In genomic region chr3:90639511-90640154, GRCm38 (mm10) we compare ENCODE assay signal across 9 mouse cellular contexts. TPM values are rescaled to one million over a fixed set of nuclear protein-coding genes. Genes with fewer than 3 reads are reported as not detected.
DNase-seq lines count a peak whose midpoint lies in the region; ATAC-seq and TF ChIP-seq lines count a peak whose summit lies in the region.
"Had no signal": no experiment of that assay in that cellular context is flagged by ENCODE, and none has a peak within 500 bp of the region (broad histone marks: within the 10 kb centered on the region; RNA-seq: fewer than 3 reads in every experiment).

No protein-coding gene starts in this region.

- peak; percentile 52; the same call in 1 of the 2 replicates for TF ChIP-seq CTCF in spleen, adult 2 months (IDR thresholded peaks at IDR 0.05; ENCODE audit: extremely low read depth, insufficient read depth, insufficient read length, insufficient replicate concordance)

- DNase-seq in heart, adult 11 months: peak; percentile 88
- DNase-seq in 3134 (ENCODE audit: extremely low read depth, insufficient read length, low spot score) (peak; percentile 22), MEL-GATA-1-ER (ENCODE audit: extremely low read depth, low read depth) (peak; percentile 47)
- peak; percentile 15 to 39 for DNase-seq in heart, postnatal 14 days
- peak in 1 of 2 experiments; percentile 61 for DNase-seq in spleen, adult 2 months (ENCODE audit: low read depth in 1 of 2, low spot score in 2 of 2)
- DNase-seq in ovary, postnatal 36 days (ENCODE audit: low spot score): no peak
- DNase-seq in cerebellum, adult 11 months: no peak

- H3K36me3 ChIP-seq in heart, embryonic 11.5 days (ENCODE audit: control insufficient read depth, insufficient read depth, low read length): no peaks in the 10 kb centered on the region
- no peaks in the 10 kb centered on the region for H3K36me3 ChIP-seq in spleen, adult 2 months (ENCODE audit: control insufficient read depth, insufficient read depth, low read length)
- H3K36me3 ChIP-seq: limb, embryonic 15.5 days had no signal

- H3K27ac ChIP-seq in heart, embryonic 11.5 days (ENCODE audit: low read depth, low read length): no peak overlapping the region
- H3K27ac ChIP-seq in spleen, adult 2 months (ENCODE audit: insufficient read depth, low read length): no peak overlapping the region
- H3K27ac ChIP-seq: limb, embryonic 15.5 days had no signal

- H3K4me3 ChIP-seq in heart, embryonic 11.5 days (ENCODE audit: low read depth, low read length): no peak overlapping the region
- no peak overlapping the region for H3K4me3 ChIP-seq in spleen, adult 2 months (ENCODE audit: extremely low read depth, insufficient read depth, insufficient read length)
- H3K4me3 ChIP-seq: limb, embryonic 15.5 days had no signal

- no peak overlapping the region for H3K4me2 ChIP-seq in heart, embryonic 11.5 days
- H3K4me2 ChIP-seq: limb, embryonic 15.5 days had no signal

- ATAC-seq in heart, embryonic 11.5 days (replicated peaks; ENCODE audit: insufficient number of reproducible peaks, low FRiP score, low TSS enrichment): no peak; the same call in 1 of the 2 replicates

- intact Hi-C loops in heart, postnatal 14 days (cut with DNase I): no loop called here

- 43% methylated on average over 7 of the region's 7 CpGs for WGBS in heart, embryonic 11.5 days (ENCODE audit: insufficient replicate concordance)
- 49% methylated on average over 7 of the region's 7 CpGs for WGBS in spleen, adult 2 months

- no peaks in the 10 kb centered on the region for H3K27me3 ChIP-seq in heart, embryonic 11.5 days (ENCODE audit: control insufficient read depth, insufficient read depth, low read length)
- H3K27me3 ChIP-seq in spleen, adult 2 months (ENCODE audit: control insufficient read depth, insufficient read depth, low read length): no peaks in the 10 kb centered on the region
- H3K27me3 ChIP-seq: limb, embryonic 15.5 days had no signal

- no peaks in the 10 kb centered on the region for H3K4me1 ChIP-seq in heart, embryonic 11.5 days (ENCODE audit: control insufficient read depth, insufficient read depth, low read length)
- no peaks in the 10 kb centered on the region for H3K4me1 ChIP-seq in spleen, adult 2 months (ENCODE audit: control insufficient read depth, insufficient read depth, insufficient read length)
- H3K4me1 ChIP-seq: limb, embryonic 15.5 days had no signal

- TF ChIP-seq POLR2A in spleen, adult 2 months (IDR thresholded peaks at IDR 0.05; ENCODE audit: low read depth, low read length): no peak

- H3K9ac ChIP-seq in heart, embryonic 11.5 days (ENCODE audit: low read depth, low read length): no peak overlapping the region
- H3K9ac ChIP-seq: limb, embryonic 15.5 days had no signal

- H3K9me3 ChIP-seq in heart, embryonic 11.5 days (replicated peaks; ENCODE audit: control insufficient read depth, low read length): no peaks in the 10 kb centered on the region
- H3K9me3 ChIP-seq: limb, embryonic 15.5 days had no signal

RNA-seq across cellular contexts. Expression of gene S100a7a, which starts 14.2 kb away (rescaled TPM):
- polyA plus RNA-seq in heart, embryonic 11.5 days (2014; fragmentation: Nextera tagmentation; extraction: Ambion mirVana): not detected in 2 replicates
- under 1 TPM in 1 of 2 experiments, not detected in 1; 0.17 TPM for total RNA-seq in heart, postnatal 14 days (2021)
- polyA plus RNA-seq in spleen, adult 2 months (2012; rRNA removed): 0.07 and 0.08 TPM in 2 replicates

RNA-seq across cellular contexts. Expression of gene S100a6, which starts 27.0 kb away (rescaled TPM):
- 43.6 and 44.5 TPM in 2 replicates for polyA plus RNA-seq in heart, embryonic 11.5 days (2014; fragmentation: Nextera tagmentation; extraction: Ambion mirVana)
- 10 to 100 TPM; 62.2 to 71.0 TPM for total RNA-seq in heart, postnatal 14 days (2021)
- polyA plus RNA-seq in spleen, adult 2 months (2012; rRNA removed): 90.6 and 121 TPM in 2 replicates

RNA-seq across cellular contexts. Expression of gene S100a8, which starts 29.1 kb away (rescaled TPM):
- polyA plus RNA-seq in heart, embryonic 11.5 days (2014; fragmentation: Nextera tagmentation; extraction: Ambion mirVana): 1.9 and 5.2 TPM in 2 replicates
- 1 to 10 TPM; 2.6 to 2.8 TPM for total RNA-seq in heart, postnatal 14 days (2021)
- polyA plus RNA-seq in spleen, adult 2 months (2012; rRNA removed): 29.8 and 32.1 TPM in 2 replicates

RNA-seq across cellular contexts. Expression of gene S100a5, which starts 31.3 kb away (rescaled TPM):
- polyA plus RNA-seq in heart, embryonic 11.5 days (2014; fragmentation: Nextera tagmentation; extraction: Ambion mirVana): not detected in 2 replicates
- total RNA-seq in heart, postnatal 14 days (2021): not detected
- polyA plus RNA-seq in spleen, adult 2 months (2012; rRNA removed): not detected in 2 replicates
- polyA plus RNA-seq: limb, embryonic 15.5 days had no signal

RNA-seq across cellular contexts. Expression of gene S100a4, which starts 36.1 kb away (rescaled TPM):
- polyA plus RNA-seq in heart, embryonic 11.5 days (2014; fragmentation: Nextera tagmentation; extraction: Ambion mirVana): 3.4 and 3.5 TPM in 2 replicates
- 10 to 100 TPM; 12.2 to 14.3 TPM for total RNA-seq in heart, postnatal 14 days (2021)
- polyA plus RNA-seq in spleen, adult 2 months (2012; rRNA removed): 43.5 and 68.3 TPM in 2 replicates

Comparison
In these comparisons a context has a peak if more than half of its experiments do, and no peak if none do; other contexts are left out.
1. DNase-seq: peak in heart, adult 11 months (single experiment), 3134 (single experiment), MEL-GATA-1-ER (single experiment) and heart, postnatal 14 days (2 of 2); none in ovary, postnatal 36 days (single experiment) and cerebellum, adult 11 months (single experiment).